Mouse (Mus musculus) forebrain, embryonic 11.5 days (tissue): ENCODE measurements around the gene Gpr84. TPM values are rescaled to one million over a fixed set of nuclear protein-coding genes. Genes with fewer than 3 reads are reported as not detected.

Experiments
- ATAC-seq: fragments of 200-750 bp; cut with Nextera tagmentation; replicated peaks from 2 replicates; pipeline ENCODE4 v1.8.0; 2017; ENCODE audit warnings: moderate TSS enrichment; ENCODE audit not compliant: low FRiP score
- DNase-seq: peaks from one replicate; pipeline ENCODE4 v3.0.0-alpha.2; 2017; ENCODE audit warnings: low spot score
- H3K27ac ChIP-seq: fragments of 300-500 bp; sonication (generic); 2 replicates; pipeline ENCODE4 v1.5.1; 2014; ENCODE audit warnings: low read depth, low read length
- H3K27me3 ChIP-seq: fragments of 300-500 bp; sonication (generic); 2 replicates; pipeline ENCODE4 v1.6.1; 2014; ENCODE audit warnings: mild to moderate bottlenecking, low read length, mixed read lengths; ENCODE audit not compliant: control insufficient read depth, insufficient read depth
- H3K36me3 ChIP-seq: fragments of 300-500 bp; sonication (generic); 2 replicates; pipeline ENCODE4 v1.6.1; 2014; ENCODE audit warnings: mild to moderate bottlenecking, low read length, moderate library complexity, mixed read lengths; ENCODE audit not compliant: control insufficient read depth, insufficient read depth
- H3K4me1 ChIP-seq: fragments of 300-500 bp; sonication (generic); replicated peaks from 2 replicates; pipeline ENCODE4 v1.6.1; 2014; ENCODE audit warnings: low read length, mixed read lengths; ENCODE audit not compliant: control insufficient read depth, insufficient read depth
- H3K4me2 ChIP-seq: fragments of 300-500 bp; sonication (generic); 2 replicates; pipeline ENCODE4 v1.6.1; 2014; ENCODE audit warnings: low read depth, mild to moderate bottlenecking, low read length, moderate library complexity, mixed read lengths; ENCODE audit not compliant: severe bottlenecking
- H3K4me3 ChIP-seq: fragments of 300-500 bp; sonication (generic); 2 replicates; pipeline ENCODE4 v1.5.1; 2014; ENCODE audit warnings: low read depth, low read length
- H3K9ac ChIP-seq: fragments of 300-500 bp; sonication (generic); 2 replicates; pipeline ENCODE4 v1.6.1; 2014; ENCODE audit warnings: low read length
- H3K9me3 ChIP-seq: fragments of 300-500 bp; sonication (generic); 2 replicates; pipeline ENCODE4 v1.6.1; 2016; ENCODE audit warnings: low read length, mixed read lengths; ENCODE audit not compliant: control insufficient read depth
- WGBS: fragments of 180-500 bp; shearing (Covaris S2); extraction: QIAGEN DNeasy Blood & Tissue Kit; methylation state at CpG from one replicate; pipeline ENCODE4 v1.1.7; 2014; 5-methylcytosine and 5-hydroxymethylcytosine counted together
- polyA plus RNA-seq: library from polyadenylated mRNA; unstranded; fragments of >200 nt; fragmentation: Nextera tagmentation; extraction: Ambion mirVana; gene quantifications from 2 replicates; pipeline ENCODE4 v1.2.1, GENCODE M21; 2014

Gpr84 gene
- polyA plus RNA-seq, 1 experiment from 2014 or later, result not detected

DNA sequence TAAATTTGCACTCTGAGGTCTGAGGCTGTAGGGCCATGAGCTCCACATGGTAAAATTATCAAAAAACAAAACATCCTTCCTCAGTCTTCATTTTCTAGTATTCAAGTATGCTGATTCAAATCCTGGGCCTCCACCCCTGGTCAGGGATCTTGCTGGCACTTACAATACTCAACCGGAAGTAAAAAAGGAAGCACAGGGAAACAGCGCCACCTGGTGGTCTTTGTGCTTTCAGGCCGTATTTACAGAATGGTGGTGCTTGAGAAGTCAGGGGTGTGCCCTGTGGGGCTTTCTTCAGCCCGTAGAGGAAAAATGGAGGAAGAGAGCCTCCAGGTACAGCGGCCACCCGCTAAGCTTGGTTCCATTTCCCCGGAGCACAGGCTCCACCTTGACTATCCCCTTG, 3.3 kb downstream of the Gpr84 start:
- no peak overlapping the region for H3K27ac ChIP-seq
- peak overlapping the region; percentile 25; the same call in 1 of the 2 replicates for H3K9ac ChIP-seq
- H3K4me3 ChIP-seq, result no peak overlapping the region
- H3K36me3 ChIP-seq, result no peaks in the 10 kb centered on the region
- under 1% methylated on average over 7 of the region's 7 CpGs for WGBS
- no peak overlapping the region for H3K4me2 ChIP-seq
- no peaks in the 10 kb centered on the region for H3K9me3 ChIP-seq
- peaks cover 3% of the 10 kb centered on the region; the same call in 1 of the 2 replicates for H3K27me3 ChIP-seq
- DNase-seq (peak; percentile 97), ATAC-seq (0 out of 2 replicates have a peak, but pooled peaks have one; percentile 0)
- H3K4me1 ChIP-seq, result peaks cover 42% of the 10 kb centered on the region

DNA sequence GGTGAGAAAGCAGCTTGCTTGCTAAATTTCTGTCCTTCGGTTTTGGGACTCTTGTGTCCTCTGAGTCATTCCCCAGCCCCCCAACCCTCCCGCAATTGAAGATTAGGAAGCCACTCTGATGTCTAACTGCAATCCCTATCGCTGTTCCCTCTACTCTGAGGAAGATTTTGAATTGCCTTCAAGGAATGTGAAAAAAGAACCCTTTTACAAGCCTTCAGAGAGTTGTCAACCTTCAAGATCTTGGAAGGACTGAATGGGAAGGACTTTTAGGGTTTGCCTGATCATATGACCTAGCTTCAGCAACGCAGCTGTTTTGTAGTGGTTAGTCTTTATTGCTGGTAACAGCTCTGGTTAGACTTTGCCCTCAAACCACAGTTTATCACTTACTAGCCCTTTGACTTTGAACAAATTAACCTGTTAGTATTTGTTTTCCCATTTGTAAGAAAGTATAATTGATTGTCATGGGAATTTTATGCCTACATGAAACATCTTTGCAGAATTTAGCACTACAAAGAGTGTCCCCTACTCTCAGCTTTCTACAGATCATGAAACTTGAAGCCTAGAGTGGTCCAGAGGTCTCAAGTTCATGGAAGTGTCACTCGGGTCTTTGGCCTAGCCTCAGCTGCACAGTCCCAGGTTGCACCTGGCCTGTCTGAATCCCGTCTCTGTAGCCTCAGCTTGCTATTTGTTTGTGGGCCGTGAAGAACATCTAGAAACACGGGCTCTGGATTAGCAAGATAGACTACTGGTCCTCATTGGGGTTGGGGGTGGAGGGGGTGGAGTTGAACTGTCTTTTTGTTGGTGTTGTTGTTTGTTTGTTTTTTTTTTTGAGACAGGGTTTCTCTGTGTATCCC, 4.4 kb downstream of the Gpr84 start:
- Histone ChIP-seq H3K4me2 (peak overlapping the region; percentile 74), H3K36me3 (no peaks in the 10 kb centered on the region), H3K9ac (peak overlapping the region; percentile 82), H3K4me1 (peaks cover 52% of the 10 kb centered on the region), H3K27ac (peak overlapping the region; percentile 92), H3K9me3 (no peaks in the 10 kb centered on the region), H3K27me3 (peaks cover 3% of the 10 kb centered on the region; the same call in 1 of the 2 replicates), H3K4me3 (peak overlapping the region; percentile 31)
- no peak for DNase-seq
- no peak for ATAC-seq
- 37% methylated on average over 8 of the region's 8 CpGs for WGBS

GRCm38 (mm10) chr15:103305070-103305678, 5.2 kb downstream of the Gpr84 start:
- DNase-seq (peak; percentile 100), ATAC-seq (peak; percentile 96)
- Histone ChIP-seq H3K27me3 (peaks cover 3% of the 10 kb centered on the region; the same call in 1 of the 2 replicates), H3K36me3 (no peaks in the 10 kb centered on the region), H3K27ac (peak overlapping the region; percentile 92), H3K9ac (peak overlapping the region; percentile 82), H3K4me2 (peak overlapping the region; percentile 76), H3K4me1 (peaks cover 59% of the 10 kb centered on the region), H3K4me3 (peak overlapping the region; percentile 31), H3K9me3 (no peaks in the 10 kb centered on the region)
- WGBS, result under 1% methylated on average over 71 of the region's 71 CpGs

- Histone ChIP-seq H3K4me2 (peak overlapping the region; percentile 76), H3K27me3 (peaks cover 3% of the 10 kb centered on the region; the same call in 1 of the 2 replicates), H3K4me1 (peaks cover 63% of the 10 kb centered on the region), H3K27ac (peak overlapping the region; percentile 87), H3K9me3 (no peaks in the 10 kb centered on the region), H3K9ac (peak overlapping the region; percentile 58), H3K4me3 (peak overlapping the region; percentile 26), H3K36me3 (no peaks in the 10 kb centered on the region)
- peak; percentile 65 for DNase-seq
- peak; percentile 1 for ATAC-seq
- under 1% methylated on average over 9 of the region's 9 CpGs for WGBS
Observed at GRCm38 (mm10) chr15:103304616-103304969, 5.8 kb downstream of the Gpr84 start.

DNA sequence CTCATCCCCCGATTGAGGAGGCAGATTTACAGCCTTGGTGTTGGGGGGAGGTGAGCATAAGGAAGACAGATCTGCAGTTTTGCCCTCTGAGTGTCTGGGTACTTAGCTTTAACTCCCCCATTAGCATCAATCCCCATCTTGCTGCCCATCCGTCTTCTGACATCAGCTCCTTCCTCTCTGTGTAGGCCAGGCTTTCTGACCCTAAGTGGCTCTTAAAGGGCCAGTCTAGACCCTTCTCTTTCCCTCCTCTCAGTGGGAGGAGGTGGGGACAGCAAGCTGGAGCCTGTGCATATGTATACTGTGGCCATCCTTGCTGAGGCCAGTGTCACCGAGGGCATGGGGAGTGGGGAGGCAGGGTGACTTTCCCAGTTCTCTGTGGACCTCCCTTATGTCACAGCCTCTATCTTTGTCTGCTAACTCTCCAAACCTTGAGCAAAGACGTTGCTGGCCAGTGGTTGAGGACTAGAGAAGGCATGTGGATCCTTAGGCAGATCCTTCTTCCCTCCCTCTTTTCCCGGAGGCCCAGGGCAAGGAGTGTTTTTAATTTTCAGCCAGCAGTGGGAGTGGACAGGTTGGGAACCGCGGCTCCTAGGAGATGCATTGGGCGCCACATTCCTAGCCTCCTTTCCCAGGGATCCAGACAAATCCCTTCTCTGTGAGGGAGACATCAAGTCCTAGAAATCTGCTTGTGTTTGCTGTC, 6.3 kb downstream of the Gpr84 start:
- H3K4me2 ChIP-seq, result peak overlapping the region; percentile 76
- peak overlapping the region; percentile 26 for H3K4me3 ChIP-seq
- H3K4me1 ChIP-seq, result peaks cover 68% of the 10 kb centered on the region
- DNase-seq (no peak), ATAC-seq (no peak)
- H3K27ac ChIP-seq, result peak overlapping the region; percentile 87
- no peaks in the 10 kb centered on the region for H3K9me3 ChIP-seq
- H3K9ac ChIP-seq, result peak overlapping the region; percentile 58
- 11% methylated on average over 8 of the region's 8 CpGs for WGBS
- H3K27me3 ChIP-seq, result peaks cover under 1% of the 10 kb centered on the region; the same call in 1 of the 2 replicates
- H3K36me3 ChIP-seq, result no peaks in the 10 kb centered on the region

DNA sequence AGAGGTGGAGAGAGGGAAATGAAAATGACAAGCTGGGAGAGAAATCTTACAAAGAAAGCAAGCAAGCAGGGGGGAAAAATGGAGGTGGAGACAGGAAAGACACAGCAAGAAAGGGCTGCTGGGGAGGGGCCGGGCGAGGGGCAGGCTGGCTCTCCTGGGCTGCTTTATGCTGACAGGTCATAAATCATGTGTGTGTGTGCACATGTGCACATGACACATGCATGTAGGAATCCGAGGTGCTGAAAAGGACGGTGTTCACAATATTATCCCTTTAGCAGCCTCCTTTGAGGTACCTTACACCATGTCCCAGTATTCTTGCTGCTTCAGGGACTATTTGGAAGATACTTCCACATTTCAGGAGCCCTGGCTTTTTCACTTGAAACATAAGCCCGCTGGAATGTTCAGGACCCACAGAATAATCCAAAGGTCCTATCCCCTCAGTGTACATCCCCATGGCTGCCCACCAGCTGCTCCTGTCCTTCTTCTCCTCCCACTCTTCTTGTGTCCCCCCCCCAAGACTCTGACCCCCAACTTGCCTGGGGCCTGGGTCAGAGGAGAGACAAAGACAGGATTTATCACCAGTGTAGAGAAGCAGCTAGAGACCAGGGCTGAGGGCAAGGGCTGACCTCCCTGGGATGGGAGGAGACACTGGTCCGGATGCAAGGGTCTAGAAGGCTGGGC, 7.9 kb downstream of the Gpr84 start:
- H3K4me2 ChIP-seq, result no peak overlapping the region
- peak overlapping the region; percentile 45; the same call in 1 of the 2 replicates for H3K9ac ChIP-seq
- 43% methylated on average over 6 of the region's 6 CpGs for WGBS
- peak overlapping the region; percentile 99 for H3K27ac ChIP-seq
- H3K27me3 ChIP-seq, result no peaks in the 10 kb centered on the region
- no peak overlapping the region for H3K4me3 ChIP-seq
- H3K36me3 ChIP-seq, result no peaks in the 10 kb centered on the region
- H3K9me3 ChIP-seq, result no peaks in the 10 kb centered on the region
- no peak for ATAC-seq
- DNase-seq, result no peak
- H3K4me1 ChIP-seq, result peaks cover 72% of the 10 kb centered on the region

GRCm38 (mm10) chr15:103301547-103302340, 8.7 kb downstream of the Gpr84 start:
- peak overlapping the region; percentile 45 for H3K9ac ChIP-seq
- peak overlapping the region; percentile 9; the same call in 1 of the 2 replicates for H3K4me2 ChIP-seq
- no peak overlapping the region for H3K4me3 ChIP-seq
- no peaks in the 10 kb centered on the region for H3K27me3 ChIP-seq
- no peak for DNase-seq
- H3K27ac ChIP-seq, result peak overlapping the region; percentile 99
- H3K9me3 ChIP-seq, result no peaks in the 10 kb centered on the region
- no peaks in the 10 kb centered on the region for H3K36me3 ChIP-seq
- 25% methylated on average over 5 of the region's 5 CpGs for WGBS
- ATAC-seq, result no peak
- H3K4me1 ChIP-seq, result peaks cover 71% of the 10 kb centered on the region
